Mouse (Mus musculus) cortical plate, adult 2 months (tissue): ENCODE results near the gene Id3. TPM values are rescaled to one million over a fixed set of nuclear protein-coding genes. Genes with fewer than 3 reads are reported as not detected.

Source experiments
- H3K27ac ChIP-seq: fragments of 200-500 bp; 2 replicates; pipeline ENCODE4 v1.5.1; 2012; ENCODE audit warnings: low read length, control low read depth, inconsistent platforms; ENCODE audit not compliant: insufficient read depth
- H3K4me1 ChIP-seq: fragments of 200-500 bp; 2 replicates; pipeline ENCODE4 v1.6.1; 2011; ENCODE audit warnings: low read length; ENCODE audit not compliant: control insufficient read depth, insufficient read depth
- H3K4me3 ChIP-seq: fragments of 200-500 bp; 2 replicates; pipeline ENCODE4 v1.5.1; 2011; ENCODE audit warnings: mild to moderate bottlenecking, low read length, control low read depth; ENCODE audit not compliant: insufficient read depth
- CTCF ChIP-seq: fragments of 200-500 bp; IDR thresholded peaks from 2 replicates; pipeline ENCODE4 v1.5.1; 2011; ENCODE audit warnings: mild to moderate bottlenecking, control low read depth, low read length; ENCODE audit not compliant: insufficient read depth; ENCODE audit errors: extremely low read depth
- POLR2A ChIP-seq: fragments of 200-500 bp; IDR thresholded peaks from 2 replicates; pipeline ENCODE4 v1.6.1; 2011; ENCODE audit warnings: mild to moderate bottlenecking, low read length, control low read depth; ENCODE audit not compliant: insufficient read depth; ENCODE audit errors: extremely low read depth
- polyA plus RNA-seq: library from polyadenylated mRNA; depleted of rRNA; stranded (reverse); fragments of >200 nt; gene quantifications from 2 replicates; pipeline ENCODE4 v1.2.3, GENCODE M21; 2012

The Id3 gene
- polyA plus RNA-seq, 1 experiment, result 82.9 TPM

DNA sequence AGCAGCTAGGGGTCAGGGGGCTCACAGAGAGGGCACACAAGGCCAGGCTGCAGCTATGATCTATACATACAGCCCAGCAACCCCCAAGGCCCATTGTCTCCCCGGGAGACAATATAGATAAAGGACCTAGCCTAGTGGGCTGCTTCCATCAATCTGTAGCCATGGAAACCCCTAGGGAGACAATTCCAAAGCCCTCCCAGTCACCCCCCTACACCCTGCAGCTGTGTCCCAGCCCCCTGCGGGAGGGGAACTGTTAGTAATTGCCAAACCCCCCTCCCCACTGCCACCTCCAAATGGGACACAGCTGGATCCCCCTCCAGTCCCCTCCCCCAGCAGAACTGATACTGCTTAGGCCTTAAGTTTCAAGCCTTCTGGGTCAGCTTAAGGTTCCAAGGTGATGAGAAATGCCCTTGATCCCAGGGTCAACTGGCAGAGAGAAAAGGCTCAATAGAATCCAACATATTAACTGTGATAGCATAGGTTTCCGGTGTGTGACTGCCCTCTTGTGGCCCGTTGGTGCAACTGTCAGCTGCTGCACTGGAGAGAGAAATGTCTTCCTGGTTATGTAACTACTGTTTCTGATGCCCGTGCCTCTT is 16.6 kb downstream of the Id3 start:
- Histone ChIP-seq H3K27ac (no peak overlapping the region), H3K4me3 (no peak overlapping the region), H3K4me1 (no peaks in the 10 kb centered on the region)
- TF ChIP-seq POLR2A (no peak), CTCF (peak; percentile 100)

DNA sequence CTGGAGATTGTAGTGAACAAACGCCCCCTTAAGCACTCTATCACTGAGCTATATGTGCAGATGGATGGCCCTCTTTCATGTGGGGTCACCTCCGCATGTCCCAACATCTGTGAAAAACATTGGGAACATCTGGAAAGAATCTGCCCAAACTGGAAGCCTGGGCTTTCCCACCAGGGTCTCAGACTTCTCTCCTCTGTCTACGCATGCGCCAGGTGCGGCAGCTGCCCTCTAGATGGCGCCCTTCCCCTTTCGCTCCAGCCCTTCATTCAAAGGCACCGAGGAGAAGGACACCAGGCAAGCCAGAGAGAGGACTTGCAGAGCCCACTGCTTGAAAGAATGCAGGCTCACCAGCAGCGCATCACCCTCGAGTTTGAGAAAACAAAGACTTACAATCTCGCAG is 20.2 kb downstream of the Id3 start:
- TF ChIP-seq CTCF (peak; percentile 98), POLR2A (no peak)
- no peak overlapping the region for H3K4me3 ChIP-seq
- H3K4me1 ChIP-seq, result no peaks in the 10 kb centered on the region
- no peak overlapping the region for H3K27ac ChIP-seq

DNA sequence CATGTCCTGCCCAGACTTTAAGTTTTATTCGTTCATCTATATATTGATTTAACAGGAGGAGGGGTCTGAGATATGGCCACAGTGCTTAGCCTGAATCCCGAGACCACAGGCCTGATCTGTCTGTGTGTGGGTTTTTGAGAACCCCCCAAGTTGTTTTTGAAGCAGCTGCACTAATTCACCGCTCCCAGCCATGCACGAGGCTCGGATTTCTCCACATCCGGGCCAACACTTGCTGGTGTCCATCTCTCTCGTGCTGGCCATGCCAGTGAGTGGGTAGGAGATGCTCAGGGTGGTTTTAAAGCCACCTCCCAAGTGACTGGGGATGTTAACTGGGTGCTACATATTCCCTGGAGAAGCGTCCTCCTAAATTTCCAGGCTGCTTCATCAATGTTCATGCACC is 21.7 kb downstream of the Id3 start:
- no peak for TF ChIP-seq POLR2A
- no peak for TF ChIP-seq CTCF
- H3K4me3 ChIP-seq, result no peak overlapping the region
- no peak overlapping the region for H3K27ac ChIP-seq
- H3K4me1 ChIP-seq, result no peaks in the 10 kb centered on the region

DNA sequence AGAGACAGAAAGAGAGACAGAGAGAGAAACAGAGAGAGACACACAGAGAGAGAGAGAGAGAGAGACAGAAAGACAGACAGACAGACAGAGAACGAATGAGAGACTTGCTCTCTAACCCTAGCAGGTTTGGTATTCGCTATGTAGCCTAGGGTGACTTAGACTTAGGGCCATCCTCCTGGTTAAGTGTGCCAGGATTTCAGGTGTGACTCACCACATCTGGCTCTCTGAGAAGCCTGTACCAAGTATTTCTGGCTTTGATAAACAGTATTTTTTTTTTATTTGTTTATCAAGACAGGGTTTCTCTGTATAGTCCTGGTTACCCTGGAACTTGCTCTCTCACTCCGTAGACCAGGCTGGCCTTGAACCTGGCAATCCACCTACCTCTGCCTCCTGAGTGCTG is 24.4 kb downstream of the Id3 start:
- H3K4me3 ChIP-seq, result no peak overlapping the region
- H3K4me1 ChIP-seq, result no peaks in the 10 kb centered on the region
- no peak for TF ChIP-seq POLR2A
- no peak overlapping the region for H3K27ac ChIP-seq

DNA sequence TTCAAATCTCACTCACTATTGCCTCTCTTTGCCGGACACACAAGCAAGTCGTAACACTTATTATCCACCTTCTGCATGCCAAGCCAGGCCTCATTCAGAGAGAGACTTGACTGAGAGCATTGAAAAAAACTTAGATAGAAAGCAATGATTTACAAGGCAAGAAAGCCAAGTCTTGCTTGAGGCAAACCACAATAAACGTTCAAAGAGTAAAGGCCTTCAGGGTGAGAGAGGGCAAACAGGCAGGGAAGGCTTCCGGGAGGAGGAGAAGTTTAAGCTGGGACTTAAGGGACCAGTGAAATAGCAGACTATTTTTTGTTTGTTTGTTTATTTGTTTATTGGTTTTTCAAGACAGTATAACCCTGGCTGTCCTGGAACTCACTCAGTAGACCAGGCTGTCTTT is 27.1 kb downstream of the Id3 start:
- TF ChIP-seq CTCF (no peak), POLR2A (no peak)
- Histone ChIP-seq H3K4me1 (no peaks in the 10 kb centered on the region), H3K27ac (no peak overlapping the region), H3K4me3 (no peak overlapping the region)

DNA sequence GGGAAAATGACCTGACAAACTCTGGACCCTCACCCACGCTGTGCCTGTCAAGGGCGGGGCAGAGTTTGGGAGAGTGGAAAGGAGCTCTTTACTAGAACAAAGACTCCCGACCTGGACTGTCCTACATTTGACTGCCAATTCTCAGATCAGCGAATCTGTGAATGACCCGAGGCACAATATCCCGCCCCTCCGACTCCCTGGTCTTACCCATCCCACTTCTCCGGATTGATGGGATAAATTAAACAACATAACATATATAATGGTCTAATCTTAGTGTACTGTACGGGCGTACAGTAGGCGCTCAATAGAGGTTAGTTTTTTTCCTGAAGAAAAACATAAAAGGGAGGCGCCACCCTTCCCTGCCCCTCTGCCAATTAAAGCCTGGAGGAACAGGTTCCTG is 28.2 kb downstream of the Id3 start:
- TF ChIP-seq POLR2A (no peak), CTCF (no peak)
- H3K4me3 ChIP-seq, result peak overlapping the region; percentile 50; the same call in 1 of the 2 replicates
- no peak overlapping the region for H3K27ac ChIP-seq
- H3K4me1 ChIP-seq, result no peaks in the 10 kb centered on the region

DNA sequence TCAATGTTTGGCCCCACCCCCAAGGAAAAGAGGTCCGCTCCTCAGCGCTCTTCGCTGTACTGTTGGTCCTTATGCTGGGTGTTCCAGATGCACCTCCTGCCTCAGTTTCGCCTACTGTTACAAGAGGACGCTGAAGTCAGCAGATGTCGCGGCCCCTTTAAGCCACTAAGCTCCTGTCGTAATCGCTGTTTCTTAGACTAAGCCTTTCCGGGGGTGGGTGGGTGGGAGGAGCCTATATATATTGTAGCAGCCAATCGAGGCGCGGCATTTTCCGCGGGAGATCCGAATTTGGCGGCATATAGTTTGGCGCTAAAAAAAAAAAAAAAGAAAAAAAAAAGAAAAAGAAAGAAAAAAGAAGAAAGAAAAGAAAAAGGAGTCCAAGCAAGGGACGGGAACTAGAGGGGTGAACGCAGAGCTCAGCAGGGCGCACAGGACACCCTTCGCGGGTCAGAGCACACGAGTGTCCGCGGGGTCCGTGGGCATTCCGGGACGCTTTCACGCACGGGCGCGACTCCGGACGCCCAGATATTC is 28.8 kb downstream of the Id3 start, which contains the start of gene E2f2:
TSS of gene E2f2 (plus strand) at position 384 of the 531 bp plus-strand sequence.
- Histone ChIP-seq H3K4me3 (peak within 1 kb of the TSS; percentile 50), H3K27ac (no peak within 1 kb of the TSS), H3K4me1 (no peaks in the 10 kb centered on the region)
- TF ChIP-seq POLR2A (no peak), CTCF (no peak)

DNA sequence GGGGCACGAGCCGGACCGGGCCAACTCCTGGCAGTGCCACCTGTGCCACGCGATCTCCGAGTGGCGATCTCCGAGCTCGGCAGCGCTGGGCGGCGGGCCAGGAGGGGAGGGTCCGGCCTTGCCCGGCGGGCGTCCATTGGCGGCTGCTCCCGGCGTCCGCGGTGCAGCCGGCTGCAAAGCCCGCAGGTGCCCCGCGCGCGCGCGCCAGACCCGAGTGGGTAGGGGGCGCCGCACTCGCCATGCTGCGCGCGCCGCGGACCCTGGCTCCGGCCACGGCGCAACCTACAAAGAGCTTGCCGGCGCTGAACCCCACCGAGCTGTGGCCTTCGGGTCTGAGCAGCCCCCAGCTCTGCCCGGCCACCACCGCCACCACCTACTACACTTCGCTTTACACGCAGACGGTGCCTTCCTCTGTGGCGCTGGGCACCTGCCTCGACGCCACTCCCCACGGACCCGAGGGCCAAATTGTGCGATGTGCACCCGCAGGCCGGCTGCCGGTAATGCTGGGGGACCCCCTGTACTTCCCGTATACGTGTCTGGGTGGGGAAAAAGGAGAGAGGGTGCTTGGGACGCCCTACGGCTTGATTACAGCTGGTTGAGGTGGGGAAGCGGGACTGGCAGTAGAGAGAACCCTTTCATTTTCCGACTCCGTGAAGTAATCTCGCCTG is 29.4 kb downstream of the Id3 start:
- peak overlapping the region; percentile 50 for H3K4me3 ChIP-seq
- TF ChIP-seq POLR2A (no peak), CTCF (no peak)
- H3K27ac ChIP-seq, result no peak overlapping the region
- no peaks in the 10 kb centered on the region for H3K4me1 ChIP-seq

DNA sequence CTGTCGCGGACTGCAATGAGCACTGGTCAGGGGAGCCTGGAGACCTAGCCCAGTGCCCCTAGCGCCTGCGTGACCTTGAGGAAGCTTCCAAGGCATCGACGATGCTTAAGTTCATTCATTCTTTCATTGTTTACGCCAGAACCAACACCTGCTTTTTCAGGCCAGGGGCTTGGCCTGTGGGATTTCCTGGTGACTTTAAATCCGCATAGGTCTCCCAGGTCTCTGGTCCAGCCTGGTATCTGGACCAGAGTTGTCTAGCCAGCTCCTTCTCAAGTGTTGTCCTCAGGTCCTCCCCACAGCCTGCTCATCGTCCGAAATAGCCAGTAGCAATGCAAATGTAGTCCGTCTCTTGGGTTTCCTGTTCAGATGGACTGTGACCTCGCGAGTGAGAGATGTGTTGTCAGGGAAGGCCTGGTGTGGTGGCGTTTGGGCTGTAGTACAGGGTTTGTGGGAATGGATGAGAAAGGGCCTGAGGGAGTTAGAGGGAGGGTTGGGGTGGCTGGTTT is 30.0 kb downstream of the Id3 start:
- Histone ChIP-seq H3K27ac (no peak overlapping the region), H3K4me1 (no peaks in the 10 kb centered on the region), H3K4me3 (peak overlapping the region; percentile 50; the same call in 1 of the 2 replicates)
- TF ChIP-seq CTCF (no peak), POLR2A (no peak)
